Mouse (Mus musculus): ENCODE data around the gene Mief1. TPM values are rescaled to one million over a fixed set of nuclear protein-coding genes. Genes with fewer than 3 reads are reported as not detected.
A peak's percentile ranks its signal among the peaks of the same experiment; 100 is the strongest.

The Mief1 gene
- polyA plus RNA-seq, 1 experiment from 2014 or later = 41.6 TPM

DNA sequence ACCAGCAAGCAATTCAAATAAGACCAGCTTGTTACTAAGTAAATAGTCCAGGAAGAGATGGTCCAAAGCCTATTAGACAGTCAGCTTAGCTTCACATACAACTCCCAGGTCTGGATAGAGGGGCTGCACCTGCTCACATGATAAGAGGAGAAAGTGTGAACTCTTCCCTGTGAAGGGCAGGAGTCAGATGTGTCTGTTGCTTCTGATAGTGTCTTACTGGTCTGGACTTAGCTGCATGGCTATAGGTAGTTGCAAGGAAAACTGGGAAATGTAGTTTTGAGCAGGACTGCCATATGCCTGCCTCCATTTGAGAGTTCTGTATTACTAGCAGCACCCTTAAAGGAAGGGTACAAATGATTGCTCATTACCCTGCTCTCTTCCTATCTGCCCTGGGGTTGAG is 20.1 kb upstream of the Mief1 start:
- no peak overlapping the region for H3K27ac ChIP-seq
- no peak for ATAC-seq (ENCODE audit: insufficient number of reproducible peaks, insufficient read depth, low FRiP score, low TSS enrichment, low read depth)
- no peaks in the 10 kb centered on the region for H3K9me3 ChIP-seq

GRCm38 (mm10) chr15:80215716-80216479 is 17.9 kb upstream of the Mief1 start:
- Histone ChIP-seq H3K36me3 (peaks cover 36% of the 10 kb centered on the region), H3K4me2 (no peak overlapping the region), H3K9me3 (no peaks in the 10 kb centered on the region), H3K27me3 (no peaks in the 10 kb centered on the region), H3K9ac (replicated peaks) (no peak overlapping the region), H3K4me3 (replicated peaks) (no peak overlapping the region), H3K27ac (no peak overlapping the region), H3K4me1 (replicated peaks) (0 out of 2 replicates have a peak, but pooled peaks cover 12% of the 10 kb centered on the region)
- WGBS = 18% methylated on average over 10 of the region's 10 CpGs
- no peak for ATAC-seq (ENCODE audit: insufficient number of reproducible peaks, insufficient read depth, low FRiP score, low TSS enrichment, low read depth)

More for the DNA sequence above, 20.1 kb upstream of the Mief1 start:
- Histone ChIP-seq H3K4me1 (replicated peaks) (0 out of 2 replicates have a peak, but pooled peaks cover 6% of the 10 kb centered on the region), H3K27me3 (no peaks in the 10 kb centered on the region), H3K9ac (replicated peaks) (no peak overlapping the region), H3K4me2 (no peak overlapping the region), H3K4me3 (replicated peaks) (no peak overlapping the region), H3K36me3 (peaks cover 40% of the 10 kb centered on the region)

- 58% methylated on average over 9 of the region's 9 CpGs for WGBS
- Histone ChIP-seq H3K27me3 (no peaks in the 10 kb centered on the region), H3K4me1 (replicated peaks) (0 out of 2 replicates have a peak, but pooled peaks cover 12% of the 10 kb centered on the region), H3K9me3 (no peaks in the 10 kb centered on the region), H3K36me3 (peaks cover 30% of the 10 kb centered on the region), H3K9ac (replicated peaks) (no peak overlapping the region), H3K4me2 (no peak overlapping the region), H3K27ac (no peak overlapping the region), H3K4me3 (replicated peaks) (no peak overlapping the region)
- no peak for ATAC-seq (ENCODE audit: insufficient number of reproducible peaks, insufficient read depth, low FRiP score, low TSS enrichment, low read depth)
Observed at GRCm38 (mm10) chr15:80216480-80216820, 17.4 kb upstream of the Mief1 start.

DNA sequence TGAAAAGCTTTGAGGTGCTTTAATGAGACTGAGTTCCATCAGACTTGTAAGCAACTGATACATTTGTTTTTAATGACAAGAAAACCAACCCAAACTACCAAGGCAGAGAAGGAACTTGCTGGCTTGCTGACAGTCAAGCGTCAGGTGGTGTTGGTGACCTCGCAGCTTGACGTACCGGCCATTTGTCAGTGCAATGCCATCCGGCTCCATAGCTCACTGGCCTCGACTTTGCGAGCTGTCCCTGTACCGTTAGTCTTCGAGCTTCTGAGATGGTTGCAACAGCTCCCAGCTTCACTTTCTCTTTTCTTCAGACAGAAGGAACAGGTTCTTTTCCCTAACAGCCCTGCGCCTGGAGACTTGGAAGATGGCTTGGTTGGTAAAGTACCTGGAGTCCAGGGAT is 16.3 kb upstream of the Mief1 start:
- WGBS = 83% methylated on average over 10 of the region's 10 CpGs
- H3K27me3 ChIP-seq = no peaks in the 10 kb centered on the region
- ATAC-seq (ENCODE audit: insufficient number of reproducible peaks, insufficient read depth, low FRiP score, low TSS enrichment, low read depth) = no peak

DNA sequence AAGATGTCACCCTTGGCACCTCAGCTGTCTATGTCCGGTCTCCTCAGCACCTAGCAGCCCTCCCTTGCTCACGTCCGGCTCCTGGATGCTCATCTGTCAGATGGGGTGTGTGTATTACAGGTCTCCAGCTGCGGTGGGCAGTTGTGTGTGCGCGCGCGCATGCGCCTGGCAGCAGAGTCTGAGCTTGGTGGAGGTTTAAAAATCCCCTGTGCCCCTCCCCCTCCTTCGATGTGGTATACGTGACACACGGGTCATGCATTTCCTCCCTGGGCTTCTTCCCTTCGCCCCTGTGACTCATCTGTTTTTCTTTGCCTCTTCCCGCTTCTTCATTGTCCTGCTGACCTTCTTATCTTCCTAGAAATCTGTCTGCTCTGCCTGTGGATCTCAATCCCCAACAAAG is 14.6 kb upstream of the Mief1 start:
- WGBS = 51% methylated on average over 14 of the region's 14 CpGs
- ATAC-seq (ENCODE audit: insufficient number of reproducible peaks, insufficient read depth, low FRiP score, low TSS enrichment, low read depth) = no peak
- Histone ChIP-seq H3K4me2 (0 out of 2 replicates have a peak overlapping the region, but pooled peaks have one; percentile 1), H3K9ac (replicated peaks) (no peak overlapping the region), H3K4me3 (replicated peaks) (no peak overlapping the region), H3K27ac (no peak overlapping the region), H3K27me3 (no peaks in the 10 kb centered on the region), H3K36me3 (peaks cover 4% of the 10 kb centered on the region; the same call in 1 of the 2 replicates), H3K4me1 (replicated peaks) (0 out of 2 replicates have a peak, but pooled peaks cover 12% of the 10 kb centered on the region), H3K9me3 (no peaks in the 10 kb centered on the region)

More for the DNA sequence above, 16.3 kb upstream of the Mief1 start:
- Histone ChIP-seq H3K9me3 (no peaks in the 10 kb centered on the region), H3K36me3 (peaks cover 20% of the 10 kb centered on the region), H3K4me2 (no peak overlapping the region), H3K4me1 (replicated peaks) (0 out of 2 replicates have a peak, but pooled peaks cover 12% of the 10 kb centered on the region), H3K27ac (no peak overlapping the region), H3K4me3 (replicated peaks) (no peak overlapping the region), H3K9ac (replicated peaks) (no peak overlapping the region)

GRCm38 (mm10) chr15:80219705-80220657 is 13.8 kb upstream of the Mief1 start:
- H3K9me3 ChIP-seq = no peaks in the 10 kb centered on the region
- H3K4me2 ChIP-seq = 0 out of 2 replicates have a peak overlapping the region, but pooled peaks have one; percentile 1
- 62% methylated on average over 4 of the region's 4 CpGs for whole genome bisulfite sequencing
- H3K4me1 ChIP-seq (replicated peaks) = 0 out of 2 replicates have a peak, but pooled peaks cover 12% of the 10 kb centered on the region
- H3K4me3 ChIP-seq (replicated peaks) = no peak overlapping the region
- H3K27me3 ChIP-seq = no peaks in the 10 kb centered on the region
- no peak overlapping the region for H3K27ac ChIP-seq
- H3K36me3 ChIP-seq = peaks cover 4% of the 10 kb centered on the region; the same call in 1 of the 2 replicates
- no peak for ATAC-seq (ENCODE audit: insufficient number of reproducible peaks, insufficient read depth, low FRiP score, low TSS enrichment, low read depth)
- H3K9ac ChIP-seq (replicated peaks) = no peak overlapping the region

- Histone ChIP-seq H3K9ac (replicated peaks) (no peak overlapping the region), H3K9me3 (no peaks in the 10 kb centered on the region), H3K27ac (no peak overlapping the region), H3K4me1 (replicated peaks) (0 out of 2 replicates have a peak, but pooled peaks cover 7% of the 10 kb centered on the region), H3K4me3 (replicated peaks) (no peak overlapping the region), H3K27me3 (no peaks in the 10 kb centered on the region), H3K36me3 (peaks cover 4% of the 10 kb centered on the region; the same call in 1 of the 2 replicates), H3K4me2 (no peak overlapping the region)
- WGBS = 68% methylated on average over 8 of the region's 8 CpGs
- no peak for ATAC-seq (ENCODE audit: insufficient number of reproducible peaks, insufficient read depth, low FRiP score, low TSS enrichment, low read depth)
Observed at GRCm38 (mm10) chr15:80221031-80221430, 12.8 kb upstream of the Mief1 start.

DNA sequence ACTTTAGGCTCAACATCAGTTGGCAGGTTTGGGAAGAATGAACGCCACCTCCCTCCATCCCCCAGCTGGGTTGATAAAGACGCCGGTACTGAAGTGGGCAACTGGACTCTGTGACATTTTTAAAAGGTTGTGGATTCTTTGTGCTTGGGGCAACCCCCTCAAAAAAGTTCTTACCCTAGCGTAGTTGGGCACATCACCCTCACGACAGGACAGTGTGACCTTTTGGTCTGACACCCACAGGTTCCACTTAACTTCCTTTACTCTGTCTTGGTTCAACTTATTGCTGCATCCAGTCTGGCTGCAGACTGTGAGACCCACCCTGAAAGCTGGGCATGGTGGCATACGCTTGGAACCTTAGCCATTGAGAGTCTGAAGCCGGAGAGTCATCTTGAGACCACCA is 10.1 kb upstream of the Mief1 start:
- 0 out of 2 replicates have a peak, but pooled peaks cover 6% of the 10 kb centered on the region for H3K4me1 ChIP-seq (replicated peaks)
- H3K4me3 ChIP-seq (replicated peaks) = no peak overlapping the region
- WGBS = 85% methylated on average over 7 of the region's 7 CpGs
- ATAC-seq (ENCODE audit: insufficient number of reproducible peaks, insufficient read depth, low FRiP score, low TSS enrichment, low read depth) = no peak
- no peaks in the 10 kb centered on the region for H3K27me3 ChIP-seq
- no peak overlapping the region for H3K9ac ChIP-seq (replicated peaks)
- no peak overlapping the region for H3K4me2 ChIP-seq
- no peaks in the 10 kb centered on the region for H3K36me3 ChIP-seq
- H3K27ac ChIP-seq = no peak overlapping the region
- H3K9me3 ChIP-seq = no peaks in the 10 kb centered on the region

GRCm38 (mm10) chr15:80225208-80225607 is 8.6 kb upstream of the Mief1 start:
- no peaks in the 10 kb centered on the region for H3K27me3 ChIP-seq
- no peak overlapping the region for H3K9ac ChIP-seq (replicated peaks)
- no peaks in the 10 kb centered on the region for H3K9me3 ChIP-seq
- H3K27ac ChIP-seq = no peak overlapping the region
- no peaks in the 10 kb centered on the region for H3K36me3 ChIP-seq
- 30% methylated on average over 9 of the region's 9 CpGs for WGBS
- no peak overlapping the region for H3K4me3 ChIP-seq (replicated peaks)
- H3K4me2 ChIP-seq = no peak overlapping the region
- H3K4me1 ChIP-seq (replicated peaks) = no peaks in the 10 kb centered on the region
- ATAC-seq (ENCODE audit: insufficient number of reproducible peaks, insufficient read depth, low FRiP score, low TSS enrichment, low read depth) = no peak

- Histone ChIP-seq H3K9ac (replicated peaks) (no peak overlapping the region), H3K4me2 (no peak overlapping the region), H3K27me3 (no peaks in the 10 kb centered on the region), H3K4me1 (replicated peaks) (no peaks in the 10 kb centered on the region), H3K9me3 (no peaks in the 10 kb centered on the region), H3K36me3 (no peaks in the 10 kb centered on the region), H3K27ac (no peak overlapping the region), H3K4me3 (replicated peaks) (no peak overlapping the region)
- WGBS = 50% methylated on average over 2 of the region's 2 CpGs
- no peak for ATAC-seq (ENCODE audit: insufficient number of reproducible peaks, insufficient read depth, low FRiP score, low TSS enrichment, low read depth)
Observed at GRCm38 (mm10) chr15:80225796-80226195, 8.0 kb upstream of the Mief1 start.

All from limb, embryonic 12.5 days (tissue).